Mouse (Mus musculus): ENCODE results near the gene Rpl23.

DNA sequence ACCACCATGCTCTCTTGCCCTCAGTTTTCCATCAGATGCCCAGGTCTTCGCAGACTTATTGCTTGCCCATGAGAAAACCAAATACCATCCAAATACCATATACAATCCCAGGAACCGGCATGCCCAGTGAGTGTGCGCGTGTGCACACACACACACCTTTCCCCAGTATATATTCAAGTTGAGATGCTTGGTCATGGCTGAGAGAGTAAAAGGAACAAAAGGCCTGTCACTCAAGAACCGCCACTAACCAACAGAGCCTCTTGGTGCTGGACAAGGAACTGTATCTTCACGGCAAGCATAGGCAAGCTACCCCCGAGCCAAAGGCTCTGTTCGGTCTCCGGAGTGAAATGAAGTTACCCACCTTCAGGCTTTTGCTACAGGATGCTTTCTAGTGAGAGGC is 39.6 kb downstream of the Rpl23 start:
- TF ChIP-seq CTCF (IDR thresholded peaks at IDR 0.05; ENCODE audit: low read depth) (no peak), EP300 (IDR thresholded peaks at IDR 0.05; ENCODE audit: low read depth) (no peak)

Measured in liver, embryonic 14.5 days (tissue).